Mouse (Mus musculus): ENCODE measurements around the gene H2-M2. TPM values are rescaled to one million over a fixed set of nuclear protein-coding genes. Genes with fewer than 3 reads are reported as not detected.
"Not testable (repeated sequence)": the region's sequence is repeated elsewhere in the genome, so short reads cannot be mapped to it uniquely, and the experiment has no call there.

H2-M2 gene
- not detected for total RNA-seq (2021)
- long read RNA-seq, experiment 1, result 0 reads
- long read RNA-seq, experiment 2, result 0 reads

DNA sequence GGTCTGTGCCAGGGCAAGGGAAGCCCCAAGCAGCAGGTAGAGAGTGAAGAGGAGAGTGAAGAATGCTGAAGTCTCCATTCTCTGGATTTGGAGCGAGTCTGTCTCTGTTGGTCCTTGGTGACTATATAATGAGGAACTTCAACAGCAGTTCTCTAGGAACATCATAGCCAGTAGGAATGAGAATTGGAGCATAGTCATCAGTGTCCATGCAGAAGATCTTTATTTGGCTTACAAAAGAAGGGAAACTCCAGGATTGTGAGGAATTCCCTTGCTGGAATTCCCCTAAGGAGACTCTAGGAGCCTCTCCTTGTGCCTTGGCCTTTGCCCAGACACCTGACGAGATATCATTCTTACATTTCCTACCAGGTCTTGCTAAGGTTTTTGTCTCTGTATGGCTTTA, at the start of gene H2-M2:
H2-M2 (minus strand) TSS at position 101 of the 400 bp plus-strand sequence.
- no peak for DNase-seq (ENCODE audit: low spot score)

DNA sequence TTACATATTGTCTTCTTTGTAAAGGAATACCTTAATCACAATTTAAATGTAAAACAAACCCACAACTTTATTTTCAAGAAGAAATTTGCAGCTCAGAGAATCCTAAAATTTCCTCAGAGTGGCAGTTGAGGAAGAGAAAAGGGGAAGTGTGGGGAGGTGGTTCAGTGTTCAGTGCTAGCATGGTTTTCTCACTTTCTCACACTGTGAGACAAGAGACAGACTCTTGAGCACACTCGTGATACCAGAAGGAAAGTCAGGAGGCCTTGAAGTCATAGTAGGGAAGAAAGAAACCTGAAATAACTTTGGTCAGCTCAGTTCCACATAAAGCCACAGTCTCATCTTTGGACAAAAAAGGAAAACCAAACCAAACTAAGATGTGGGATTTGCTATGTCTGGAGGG, 42.1 kb upstream of the H2-M2 start:
- not testable (repeated sequence) for DNase-seq (ENCODE audit: low spot score)

- DNase-seq (ENCODE audit: low spot score), result not testable (repeated sequence)
These were observed 41.3 kb upstream of the H2-M2 start for GRCm38 (mm10) chr17:37524612-37525011.

DNA sequence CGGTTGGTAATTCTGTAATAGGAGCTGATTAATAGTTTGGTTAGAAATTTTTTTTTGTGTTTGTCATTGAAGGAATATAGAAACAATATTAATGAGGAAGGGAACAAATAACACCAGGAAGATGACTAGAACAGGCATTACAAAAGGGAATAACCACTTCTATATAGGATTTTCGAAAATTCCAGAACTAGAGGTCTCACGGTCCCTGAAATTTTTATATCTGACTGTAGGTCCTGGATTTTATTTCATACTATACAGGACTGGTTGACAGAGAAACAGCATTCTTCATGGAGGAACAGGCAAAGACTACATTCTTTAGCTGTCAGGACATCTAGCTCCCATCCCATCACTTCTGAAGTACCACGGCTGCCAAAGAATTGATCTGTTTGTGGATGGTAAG, 24.4 kb upstream of the H2-M2 start, which contains the start of gene Olfr111:
Olfr111 (plus strand) TSS at position 301 of the 400 bp plus-strand sequence.
- DNase-seq (ENCODE audit: low spot score), result no peak

DNA sequence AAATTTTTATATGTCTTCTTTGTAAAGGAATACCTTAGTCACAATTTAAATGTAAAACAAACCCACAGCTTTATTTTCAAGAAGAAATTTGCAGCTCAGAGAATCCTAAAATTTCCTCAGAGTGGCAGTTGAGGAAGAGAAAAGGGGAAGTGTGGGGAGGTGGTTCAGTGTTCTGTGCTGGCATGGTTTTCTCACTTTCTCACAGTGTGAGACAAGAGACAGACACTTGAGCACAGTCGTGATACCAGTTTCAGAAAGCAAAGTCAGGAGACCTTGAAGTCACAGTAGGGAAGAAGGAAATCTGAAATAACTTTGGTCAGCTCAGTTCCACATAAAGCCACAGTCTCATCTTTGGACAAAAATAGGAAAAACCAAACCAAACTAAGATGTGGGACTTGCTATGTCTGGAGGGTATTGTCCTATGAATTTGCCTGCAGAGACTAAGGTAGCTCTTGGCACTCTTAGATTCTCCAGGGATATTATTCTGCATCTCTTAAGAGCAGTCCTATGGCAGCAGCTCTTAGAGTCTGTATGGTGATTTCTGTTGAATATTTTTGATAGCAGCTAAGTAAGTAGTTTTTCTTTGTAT, 8.7 kb upstream of the H2-M2 start, which contains the start of gene Olfr110:
Olfr110 (plus strand) TSS at position 539 of the 589 bp plus-strand sequence.
- DNase-seq (ENCODE audit: low spot score), result no peak

DNA sequence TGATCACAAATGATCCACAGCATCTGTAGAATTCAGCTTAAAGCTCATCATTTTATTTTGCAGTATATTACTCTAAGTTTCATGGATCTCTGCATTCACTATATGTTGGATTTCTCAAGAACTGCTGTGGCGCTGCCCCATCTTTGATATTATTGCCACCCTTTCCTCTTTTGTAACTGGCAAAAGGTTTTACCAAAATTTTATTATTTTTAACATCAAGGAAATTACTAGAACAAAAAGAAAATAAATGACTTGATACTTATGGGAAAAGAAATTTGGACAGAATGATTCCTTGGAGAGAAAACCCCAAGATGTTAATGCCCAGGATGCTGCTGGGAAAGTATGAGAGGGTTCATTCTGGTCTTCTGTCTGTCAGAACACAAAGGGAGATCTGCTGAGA, 24.7 kb downstream of the H2-M2 start, which contains the start of gene Olfr109:
Olfr109 (plus strand) TSS at position 301 of the 400 bp plus-strand sequence.
- DNase-seq (ENCODE audit: low spot score), result no peak

DNA sequence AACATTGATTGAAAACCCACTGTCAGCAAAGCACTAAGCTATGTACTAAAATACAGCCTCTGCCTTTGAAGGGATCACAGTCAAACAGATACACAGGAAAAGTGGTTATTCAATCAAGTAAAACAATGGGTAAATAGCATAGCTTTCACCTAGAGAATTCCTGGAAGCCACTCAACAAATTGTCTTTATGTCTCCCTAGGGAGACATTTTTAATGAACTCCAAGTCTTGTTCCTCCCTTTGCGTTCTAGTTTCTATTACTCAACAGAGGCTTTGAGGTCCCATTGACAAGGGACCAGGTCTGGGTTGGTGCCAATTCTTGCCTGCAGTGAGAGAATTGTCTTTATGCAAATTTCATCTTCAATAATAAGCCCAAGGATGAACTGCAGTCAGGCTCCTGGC, 38.2 kb downstream of the H2-M2 start, which contains the start of gene Olfr108:
Olfr108 (plus strand) TSS at position 301 of the 400 bp plus-strand sequence.
- DNase-seq (ENCODE audit: low spot score), result no peak

Other genes starting within 250 kb of the H2-M2 start
- not detected for gene Olfr97, start 246.2 kb downstream of the H2-M2 start, total RNA-seq (2021)
- not detected for gene Olfr98, start 219.8 kb downstream of the H2-M2 start, total RNA-seq (2021)
- gene H2-M3, start 213.3 kb downstream of the H2-M2 start, total RNA-seq (2021), result 1 to 10 TPM in 1 of 2 experiments, under 1 TPM in 1; 0.94 to 1.9 TPM
- gene Olfr99, start 200.1 kb downstream of the H2-M2 start, total RNA-seq (2021), result not detected
- not detected for gene Olfr101, start 179.2 kb downstream of the H2-M2 start, total RNA-seq (2021)
- gene Olfr102, start 166.5 kb downstream of the H2-M2 start, total RNA-seq (2021), result not detected
- gene Olfr103, start 143.9 kb downstream of the H2-M2 start, total RNA-seq (2021), result not detected
- not detected for gene Olfr104-ps, start 124.0 kb downstream of the H2-M2 start, total RNA-seq (2021)
- not detected for gene Olfr105-ps, start 104.5 kb downstream of the H2-M2 start, total RNA-seq (2021)
- gene Olfr106-ps, start 93.2 kb downstream of the H2-M2 start, total RNA-seq (2021), result not detected
- not detected for gene Olfr107, start 84.3 kb downstream of the H2-M2 start, total RNA-seq (2021)
- not detected for gene Olfr108, start 38.1 kb downstream of the H2-M2 start, total RNA-seq (2021)
- not detected for gene Olfr109, start 24.6 kb downstream of the H2-M2 start, total RNA-seq (2021)
- not detected for gene Olfr110, start 8.9 kb upstream of the H2-M2 start, total RNA-seq (2021)
- gene Olfr111, start 24.5 kb upstream of the H2-M2 start, total RNA-seq (2021), result not detected
- gene Olfr112, start 85.9 kb upstream of the H2-M2 start, total RNA-seq (2021), result not detected
- gene Olfr113, start 94.1 kb upstream of the H2-M2 start, total RNA-seq (2021), result not detected
- gene Olfr114, start 109.2 kb upstream of the H2-M2 start, total RNA-seq (2021), result not detected
- not detected for gene Olfr115, start 143.6 kb upstream of the H2-M2 start, total RNA-seq (2021)
- gene Olfr116, start 143.6 kb upstream of the H2-M2 start, total RNA-seq (2021), result not detected
- not detected for gene Olfr117, start 180.2 kb upstream of the H2-M2 start, total RNA-seq (2021)
- gene Olfr118, start 183.4 kb upstream of the H2-M2 start, total RNA-seq (2021), result not detected
- gene Olfr119, start 213.0 kb upstream of the H2-M2 start, total RNA-seq (2021), result not detected
- not detected for gene Olfr120, start 238.3 kb upstream of the H2-M2 start, total RNA-seq (2021)